Mouse (Mus musculus) liver, adult 2 months (tissue): ENCODE data around the gene Pphln1. TPM values are rescaled to one million over a fixed set of nuclear protein-coding genes. Genes with fewer than 3 reads are reported as not detected.

Experiments
- DNase-seq: peaks from one replicate; pipeline ENCODE4 v3.0.0-alpha.2; 2011; ENCODE audit warnings: low read depth, low spot score; ENCODE audit errors: extremely low read depth
- H3K27ac ChIP-seq: fragments of 200-500 bp; replicated peaks from 2 replicates; pipeline ENCODE4 v1.5.1; 2012; ENCODE audit warnings: low read depth, mild to moderate bottlenecking, control low read depth, inconsistent platforms, low read length; ENCODE audit not compliant: insufficient read depth
- H3K27me3 ChIP-seq: fragments of 200-500 bp; 2 replicates; pipeline ENCODE4 v1.6.1; 2012; ENCODE audit warnings: mild to moderate bottlenecking, moderate library complexity, low read length, inconsistent platforms; ENCODE audit not compliant: control insufficient read depth, insufficient read depth
- H3K36me3 ChIP-seq: fragments of 200-500 bp; 2 replicates; pipeline ENCODE4 v1.6.1; 2012; ENCODE audit warnings: low read length, inconsistent platforms; ENCODE audit not compliant: control insufficient read depth, insufficient read depth
- H3K4me1 ChIP-seq: fragments of 200-500 bp; 2 replicates; pipeline ENCODE4 v1.6.1; 2011; ENCODE audit warnings: low read length; ENCODE audit not compliant: control insufficient read depth, insufficient read depth
- H3K4me3 ChIP-seq: fragments of 200-500 bp; 2 replicates; pipeline ENCODE4 v1.5.1; 2011; ENCODE audit warnings: low read depth, mild to moderate bottlenecking, control low read depth, low read length, moderate library complexity; ENCODE audit not compliant: insufficient read depth
- H3K79me2 ChIP-seq: fragments of 200-500 bp; 2 replicates; pipeline ENCODE4 v1.6.1; 2012; ENCODE audit warnings: inconsistent platforms, mild to moderate bottlenecking, low read length, moderate library complexity; ENCODE audit not compliant: control insufficient read depth, insufficient read depth
- H3K9ac ChIP-seq: fragments of 200-500 bp; 2 replicates; pipeline ENCODE4 v1.6.1; 2012; ENCODE audit warnings: low read depth, mild to moderate bottlenecking, control low read depth, inconsistent platforms, low read length
- CTCF ChIP-seq: fragments of 200-500 bp; IDR thresholded peaks from 2 replicates; pipeline ENCODE4 v1.5.1; 2011; ENCODE audit warnings: low read depth, low read length, control low read depth
- POLR2A ChIP-seq: fragments of 200-500 bp; IDR thresholded peaks from 2 replicates; pipeline ENCODE4 v1.6.1; 2011; ENCODE audit warnings: low read length, control low read depth; ENCODE audit not compliant: insufficient read depth; ENCODE audit errors: extremely low read depth
- WGBS: fragments of 180-500 bp; shearing (Covaris S2); methylation state at CpG from one replicate; pipeline ENCODE4 v1.1.7; 2018; 5-methylcytosine and 5-hydroxymethylcytosine counted together
- polyA plus RNA-seq: library from polyadenylated mRNA; depleted of rRNA; stranded (reverse); fragments of >200 nt; gene quantifications from 2 replicates; pipeline ENCODE4 v1.2.3, GENCODE M21; 2012
- total RNA-seq: library from RNA; depleted of rRNA; stranded (reverse); fragments of >200 nt; gene quantifications from 2 replicates; pipeline ENCODE4 v1.2.3, GENCODE M21; 2014

Pphln1 gene
- total and polyA plus RNA-seq, 2 experiments = 4.2 to 11.7 TPM

- no peak for DNase-seq
- TF ChIP-seq POLR2A (no peak), CTCF (no peak)
- WGBS = 75% methylated on average over 7 of the region's 7 CpGs
These were observed 87.9 kb downstream of the Pphln1 start for GRCm38 (mm10) chr15:93486066-93486465.

GRCm38 (mm10) chr15:93489597-93489996 lies 91.4 kb downstream of the Pphln1 start:
- no peaks in the 10 kb centered on the region for H3K27me3 ChIP-seq
- TF ChIP-seq CTCF = no peak
- no peak for TF ChIP-seq POLR2A

More at GRCm38 (mm10) chr15:93486066-93486465, 87.9 kb downstream of the Pphln1 start:
- no peaks in the 10 kb centered on the region for H3K27me3 ChIP-seq
- no peaks in the 10 kb centered on the region for H3K4me1 ChIP-seq
- H3K27ac ChIP-seq = peak overlapping the region; percentile 48; the same call in 1 of the 2 replicates
- peaks cover 7% of the 10 kb centered on the region; the same call in 1 of the 2 replicates for H3K36me3 ChIP-seq
- no peak overlapping the region for H3K4me3 ChIP-seq
- no peak overlapping the region for H3K9ac ChIP-seq
- no peaks in the 10 kb centered on the region for H3K79me2 ChIP-seq

GRCm38 (mm10) chr15:93494700-93495099 lies 96.5 kb downstream of the Pphln1 start:
- H3K4me1 ChIP-seq = no peaks in the 10 kb centered on the region
- 74% methylated on average over 7 of the region's 7 CpGs for WGBS
- H3K27me3 ChIP-seq = no peaks in the 10 kb centered on the region
- H3K27ac ChIP-seq = no peak overlapping the region
- H3K79me2 ChIP-seq = no peaks in the 10 kb centered on the region
- no peak overlapping the region for H3K4me3 ChIP-seq
- no peak overlapping the region for H3K9ac ChIP-seq
- H3K36me3 ChIP-seq = peaks cover 12% of the 10 kb centered on the region; the same call in 1 of the 2 replicates
- no peak for DNase-seq
- TF ChIP-seq CTCF (no peak), POLR2A (no peak)

More at GRCm38 (mm10) chr15:93489597-93489996, 91.4 kb downstream of the Pphln1 start:
- no peaks in the 10 kb centered on the region for H3K4me1 ChIP-seq
- DNase-seq = no peak
- peaks cover 7% of the 10 kb centered on the region; the same call in 1 of the 2 replicates for H3K36me3 ChIP-seq
- H3K4me3 ChIP-seq = no peak overlapping the region
- no peaks in the 10 kb centered on the region for H3K79me2 ChIP-seq
- WGBS = 83% methylated on average over 4 of the region's 4 CpGs
- no peak overlapping the region for H3K9ac ChIP-seq
- no peak overlapping the region for H3K27ac ChIP-seq

- Histone ChIP-seq H3K9ac (no peak overlapping the region), H3K27ac (no peak overlapping the region), H3K36me3 (peaks cover 22% of the 10 kb centered on the region; the same call in 1 of the 2 replicates), H3K4me1 (no peaks in the 10 kb centered on the region), H3K4me3 (no peak overlapping the region), H3K79me2 (no peaks in the 10 kb centered on the region), H3K27me3 (no peaks in the 10 kb centered on the region)
- TF ChIP-seq POLR2A = no peak
- no peak for TF ChIP-seq CTCF
- WGBS = 78% methylated on average over 9 of the region's 9 CpGs
- DNase-seq = no peak
These were observed 101.7 kb downstream of the Pphln1 start for GRCm38 (mm10) chr15:93499866-93500265.

GRCm38 (mm10) chr15:93502703-93503102 lies 104.6 kb downstream of the Pphln1 start:
- TF ChIP-seq POLR2A (no peak), CTCF (no peak)
- Histone ChIP-seq H3K79me2 (no peaks in the 10 kb centered on the region), H3K9ac (no peak overlapping the region), H3K27me3 (no peaks in the 10 kb centered on the region), H3K4me3 (no peak overlapping the region), H3K36me3 (peaks cover 25% of the 10 kb centered on the region; the same call in 1 of the 2 replicates), H3K4me1 (no peaks in the 10 kb centered on the region), H3K27ac (no peak overlapping the region)
- 95% methylated on average over 9 of the region's 9 CpGs for whole genome bisulfite sequencing
- no peak for DNase-seq

- no peak for DNase-seq
- peaks cover 24% of the 10 kb centered on the region; the same call in 1 of the 2 replicates for H3K36me3 ChIP-seq
- 97% methylated on average over 35 of the region's 35 CpGs for WGBS
- no peak overlapping the region for H3K27ac ChIP-seq
- H3K4me3 ChIP-seq = no peak overlapping the region
- H3K4me1 ChIP-seq = no peaks in the 10 kb centered on the region
- H3K9ac ChIP-seq = no peak overlapping the region
- TF ChIP-seq CTCF (no peak), POLR2A (no peak)
- H3K79me2 ChIP-seq = no peaks in the 10 kb centered on the region
- no peaks in the 10 kb centered on the region for H3K27me3 ChIP-seq
These were observed 105.1 kb downstream of the Pphln1 start for GRCm38 (mm10) chr15:93503201-93503745.
